Mouse (Mus musculus) thymus, adult 2 months (tissue): ENCODE results near the gene Gja8. TPM values are rescaled to one million over a fixed set of nuclear protein-coding genes. Genes with fewer than 3 reads are reported as not detected.

Experiments used
- DNase-seq: peaks from one replicate; pipeline ENCODE4 v3.0.0; 2021
- H3K27ac ChIP-seq: fragments of 200-500 bp; 2 replicates; pipeline ENCODE4 v1.5.1; 2012; ENCODE audit warnings: low read length, control low read depth; ENCODE audit not compliant: control insufficient read depth, insufficient read depth
- H3K27me3 ChIP-seq: fragments of 200-500 bp; 2 replicates; pipeline ENCODE4 v1.6.1; 2012; ENCODE audit warnings: mild to moderate bottlenecking, low read length, moderate library complexity, mixed read lengths; ENCODE audit not compliant: control insufficient read depth, insufficient read depth
- H3K36me3 ChIP-seq: fragments of 200-500 bp; 2 replicates; pipeline ENCODE4 v1.6.1; 2012; ENCODE audit warnings: mild to moderate bottlenecking, low read length, moderate library complexity; ENCODE audit not compliant: control insufficient read depth, insufficient read depth
- H3K4me1 ChIP-seq: fragments of 200-500 bp; replicated peaks from 2 replicates; pipeline ENCODE4 v1.6.1; 2012; ENCODE audit warnings: low read length; ENCODE audit not compliant: control insufficient read depth, insufficient read depth
- H3K4me3 ChIP-seq: fragments of 200-500 bp; 2 replicates; pipeline ENCODE4 v1.5.1; 2012; ENCODE audit warnings: mild to moderate bottlenecking, low read length, control low read depth, moderate library complexity; ENCODE audit not compliant: control insufficient read depth, insufficient read depth
- CTCF ChIP-seq: fragments of 200-500 bp; IDR thresholded peaks from 2 replicates; pipeline ENCODE4 v1.5.1; 2012; ENCODE audit warnings: mild to moderate bottlenecking, control low read depth, low read length, moderate library complexity, borderline replicate concordance; ENCODE audit not compliant: control insufficient read depth, poor library complexity, insufficient read depth; ENCODE audit errors: extremely low read depth
- POLR2A ChIP-seq: fragments of 200-500 bp; IDR thresholded peaks from 2 replicates; pipeline ENCODE4 v1.6.1; 2012; ENCODE audit warnings: mild to moderate bottlenecking, low read length, control low read depth, moderate library complexity; ENCODE audit not compliant: control insufficient read depth, poor library complexity, insufficient read depth; ENCODE audit errors: extremely low read depth
- WGBS: fragments of 180-500 bp; shearing (Covaris S2); methylation state at CpG from one replicate; pipeline ENCODE4 v1.1.7; 2018; 5-methylcytosine and 5-hydroxymethylcytosine counted together
- polyA plus RNA-seq: library from polyadenylated mRNA; depleted of rRNA; stranded (reverse); fragments of >200 nt; gene quantifications from 2 replicates; pipeline ENCODE4 v1.2.3, GENCODE M21; 2012; rRNA removed

The Gja8 gene
- polyA plus RNA-seq, 1 experiment: 0.01 TPM

- H3K4me1 ChIP-seq: no peaks in the 10 kb centered on the region
- TF ChIP-seq POLR2A (no peak), CTCF (no peak)
- 95% methylated on average over 2 of the region's 2 CpGs for WGBS
- H3K27ac ChIP-seq: no peak overlapping the region
- H3K27me3 ChIP-seq: no peaks in the 10 kb centered on the region
- DNase-seq: no peak
- H3K4me3 ChIP-seq: no peak overlapping the region
- peaks cover 33% of the 10 kb centered on the region for H3K36me3 ChIP-seq
Observed at GRCm38 (mm10) chr3:96870270-96870669, 55.5 kb downstream of the Gja8 start.

GRCm38 (mm10) chr3:96869091-96869490 lies 56.7 kb downstream of the Gja8 start:
- H3K4me1 ChIP-seq: no peaks in the 10 kb centered on the region
- peaks cover 28% of the 10 kb centered on the region for H3K36me3 ChIP-seq
- 98% methylated on average over 7 of the region's 7 CpGs for WGBS
- TF ChIP-seq POLR2A (no peak), CTCF (no peak)
- no peak for DNase-seq
- H3K27ac ChIP-seq: no peak overlapping the region
- H3K4me3 ChIP-seq: no peak overlapping the region
- H3K27me3 ChIP-seq: no peaks in the 10 kb centered on the region

- Histone ChIP-seq H3K4me3 (no peak overlapping the region), H3K36me3 (peaks cover 28% of the 10 kb centered on the region), H3K4me1 (no peaks in the 10 kb centered on the region), H3K27me3 (no peaks in the 10 kb centered on the region), H3K27ac (no peak overlapping the region)
- no peak for TF ChIP-seq POLR2A
- no peak for TF ChIP-seq CTCF
- WGBS: 98% methylated on average over 8 of the region's 8 CpGs
- no peak for DNase-seq
Observed at GRCm38 (mm10) chr3:96868566-96868965, 57.3 kb downstream of the Gja8 start.

GRCm38 (mm10) chr3:96867863-96868262 lies 58.0 kb downstream of the Gja8 start:
- Histone ChIP-seq H3K27ac (no peak overlapping the region), H3K36me3 (peaks cover 21% of the 10 kb centered on the region), H3K4me1 (no peaks in the 10 kb centered on the region), H3K27me3 (no peaks in the 10 kb centered on the region), H3K4me3 (no peak overlapping the region)
- TF ChIP-seq CTCF: no peak
- no peak for TF ChIP-seq POLR2A
- no peak for DNase-seq
- WGBS: 92% methylated on average over 3 of the region's 3 CpGs

Other genes with a start within 250 kb of the Gja8 start
- gene Pias3, start 229.6 kb downstream of the Gja8 start, polyA plus RNA-seq: 32.7 and 33.1 TPM in 2 replicates
- 12.2 and 17.9 TPM in 2 replicates for gene Nudt17, start 217.5 kb downstream of the Gja8 start, polyA plus RNA-seq
- 49.3 and 51.1 TPM in 2 replicates for gene Polr3c, start 198.4 kb downstream of the Gja8 start, polyA plus RNA-seq
- gene Rnf115, start 198.4 kb downstream of the Gja8 start, polyA plus RNA-seq: 24.1 and 26.3 TPM in 2 replicates
- gene Pdzk1, start 96.7 kb downstream of the Gja8 start, polyA plus RNA-seq: 0.49 and 0.60 TPM in 2 replicates
- gene Cd160, start 96.7 kb downstream of the Gja8 start, polyA plus RNA-seq: 2.7 and 2.8 TPM in 2 replicates
- 1.2 and 2.1 TPM in 2 replicates for gene Gja5, start 21.3 kb downstream of the Gja8 start, polyA plus RNA-seq
- gene Gpr89, start 20.7 kb downstream of the Gja8 start, polyA plus RNA-seq: 17.3 and 19.5 TPM in 2 replicates
- 45.1 and 49.3 TPM in 2 replicates for gene Acp6, start 232.8 kb upstream of the Gja8 start, polyA plus RNA-seq